Mouse (Mus musculus): ENCODE data around the gene Cttnbp2.

DNA sequence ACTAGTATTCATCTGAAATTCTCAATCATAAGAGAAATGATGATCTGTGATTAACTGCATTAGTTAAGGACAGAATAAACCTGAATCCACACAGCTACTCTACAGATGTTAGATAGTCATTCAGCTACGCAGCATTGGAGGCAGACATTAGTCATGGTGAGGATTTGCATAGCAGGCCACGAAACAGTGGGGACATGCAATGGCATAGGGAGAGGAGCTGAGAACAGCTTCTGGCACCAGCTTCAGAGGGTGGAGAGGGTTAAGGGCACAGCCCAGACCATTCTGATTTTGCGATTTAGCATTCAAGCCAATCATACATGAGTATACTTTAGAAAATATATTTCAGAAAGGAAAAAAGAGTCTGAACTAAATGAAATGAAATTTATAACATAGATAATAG, 84.6 kb downstream of the Cttnbp2 start:
- no peak for TF ChIP-seq CTCF (IDR thresholded peaks at IDR 0.05)
- TF ChIP-seq EP300 (IDR thresholded peaks at IDR 0.05) = no peak
